Mouse (Mus musculus) WW6 (cell line): ENCODE measurements around the gene Smyd2.

Experiments used
- DNase-seq: peaks from one replicate; pipeline ENCODE4 v3.0.0-alpha.2; 2013; ENCODE audit warnings: low read depth, low spot score

Smyd2 gene

DNA sequence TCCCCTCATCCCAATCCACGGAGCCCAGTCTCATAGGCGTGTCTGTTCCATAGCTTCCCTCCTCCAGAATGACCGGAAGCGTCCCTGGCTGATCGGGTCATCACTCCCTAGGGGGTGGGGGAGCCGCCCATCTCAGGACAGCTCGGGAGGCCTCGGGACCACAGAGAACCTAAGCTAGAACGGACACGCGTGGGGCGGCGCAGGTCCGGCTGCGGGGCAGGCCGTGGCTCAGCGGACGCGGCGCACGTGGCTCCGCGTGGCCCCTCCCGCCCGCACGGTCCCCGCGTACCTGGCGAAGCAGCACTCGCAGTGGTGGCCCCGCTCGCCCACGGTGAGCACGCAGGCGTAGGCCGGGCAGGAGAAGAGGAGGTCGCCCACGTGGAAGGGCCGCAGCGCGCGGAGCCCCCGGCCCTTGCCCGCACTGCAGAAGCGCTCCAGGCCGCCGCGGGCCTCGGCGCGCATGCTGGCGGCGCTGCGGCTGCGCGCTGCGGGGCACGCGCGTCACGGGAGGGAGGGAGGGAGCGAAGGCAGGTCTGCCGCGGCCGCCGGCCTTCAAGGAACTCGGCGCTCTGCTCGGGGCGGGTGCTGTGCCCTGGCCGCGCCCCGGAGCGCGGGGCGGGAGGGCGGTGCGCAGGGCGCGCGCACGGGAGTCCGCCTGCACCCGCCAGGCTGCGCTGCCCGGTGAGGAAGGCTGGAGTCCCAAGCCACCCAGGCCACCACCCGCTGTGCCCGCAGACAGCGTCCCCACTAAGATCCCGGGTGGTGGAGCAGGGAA, at the start of gene Smyd2:
Gene Smyd2 (minus strand): TSS at position 546 of the 775 bp plus-strand sequence.
- DNase-seq, result no peak

DNA sequence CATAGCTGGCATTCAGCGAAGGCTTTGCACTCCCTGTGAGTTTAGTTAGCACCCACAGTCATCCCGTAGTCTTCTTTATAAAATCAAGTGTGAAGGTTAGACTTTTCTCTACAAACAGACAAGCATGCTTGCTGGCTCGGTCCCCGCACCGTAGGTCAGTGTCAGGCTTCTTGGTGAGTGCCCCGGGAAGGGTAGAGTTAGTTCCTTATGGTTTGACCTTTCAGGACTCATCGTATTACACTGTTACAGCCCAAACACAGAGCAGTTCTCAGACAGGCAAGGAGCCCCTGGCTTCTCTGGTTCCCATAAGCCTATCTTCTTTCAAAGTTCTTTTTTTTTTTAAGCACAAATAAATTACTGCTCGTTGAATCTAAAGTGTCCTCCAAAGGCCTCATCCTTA, 48.2 kb upstream of the Smyd2 start:
- DNase-seq, result no peak

DNA sequence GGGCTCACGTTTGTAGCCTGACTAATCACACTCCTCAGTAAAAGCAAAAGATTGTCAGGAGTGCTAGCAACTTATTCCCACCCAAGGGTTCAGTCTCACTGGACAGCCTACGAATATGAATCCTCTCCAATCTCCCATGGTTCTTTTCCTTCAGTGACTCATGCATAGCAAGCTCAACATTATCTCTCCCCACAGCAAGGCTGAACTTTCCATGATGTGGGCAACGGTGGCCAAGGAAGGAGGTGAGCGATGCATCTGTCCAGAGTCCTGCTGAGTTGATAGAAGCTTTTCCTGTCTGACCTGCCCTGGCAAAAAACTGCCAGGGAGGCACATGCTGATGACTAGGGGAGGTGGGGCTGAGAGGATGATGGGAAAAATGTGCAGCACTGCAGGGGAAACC, 45.9 kb upstream of the Smyd2 start:
- no peak for DNase-seq

DNA sequence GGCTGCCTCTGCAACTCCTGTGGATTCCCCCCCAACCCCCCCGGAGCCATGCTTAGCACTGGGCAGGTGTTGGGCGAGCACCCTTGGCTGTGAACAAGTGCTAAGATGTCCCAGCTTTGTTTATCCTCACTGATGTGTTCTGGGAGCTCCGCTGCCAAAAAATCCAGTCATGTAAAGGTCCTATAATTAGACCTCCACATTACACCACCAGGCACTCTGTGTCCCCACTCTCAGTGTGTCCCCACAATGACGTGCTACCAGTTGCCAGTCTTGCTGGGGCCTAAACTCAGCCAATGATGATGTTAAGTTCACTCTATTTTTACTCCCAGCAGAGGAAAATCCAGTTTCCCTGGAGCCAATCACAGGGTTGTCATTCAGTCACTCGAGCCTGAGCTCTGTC, 38.3 kb upstream of the Smyd2 start:
- no peak for DNase-seq

DNA sequence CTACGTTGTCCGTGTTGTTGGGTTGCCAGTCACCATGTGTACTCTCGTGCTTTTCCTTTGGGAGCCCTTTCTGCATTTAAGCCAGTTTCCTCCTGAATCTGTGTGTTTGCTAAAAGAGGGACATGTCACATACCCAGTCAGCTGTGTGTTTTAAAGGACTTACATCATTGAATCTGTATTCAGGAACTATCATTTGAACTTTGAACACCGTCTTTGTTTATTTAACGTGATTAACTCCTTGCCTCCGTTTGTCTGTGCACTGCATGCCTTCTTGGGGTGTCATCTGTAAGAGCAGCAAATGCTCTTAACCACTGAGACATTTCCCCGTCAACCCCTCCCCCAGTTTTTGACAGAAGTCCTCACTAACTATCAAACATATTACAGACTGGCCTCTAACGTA, 37.6 kb upstream of the Smyd2 start:
- DNase-seq, result no peak

DNA sequence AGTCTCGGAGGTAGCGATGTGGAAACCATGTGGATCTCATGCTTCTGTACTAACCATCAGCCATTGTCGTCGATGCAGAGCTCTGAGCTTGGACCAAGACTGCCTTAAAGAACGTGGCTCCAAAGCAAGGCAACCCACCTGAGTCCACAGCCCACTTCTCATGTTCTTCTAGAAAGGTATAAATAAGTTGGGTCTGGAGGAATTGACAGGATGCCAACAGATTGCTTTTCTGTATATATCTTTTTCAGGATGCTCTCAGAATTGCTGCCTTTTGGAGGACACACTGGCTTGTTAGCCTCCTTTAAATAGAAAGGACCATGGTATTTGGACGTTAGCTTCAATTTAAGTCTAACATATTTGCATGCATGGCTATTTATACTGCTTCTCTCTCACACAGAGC, 29.7 kb upstream of the Smyd2 start:
- DNase-seq, result no peak

DNA sequence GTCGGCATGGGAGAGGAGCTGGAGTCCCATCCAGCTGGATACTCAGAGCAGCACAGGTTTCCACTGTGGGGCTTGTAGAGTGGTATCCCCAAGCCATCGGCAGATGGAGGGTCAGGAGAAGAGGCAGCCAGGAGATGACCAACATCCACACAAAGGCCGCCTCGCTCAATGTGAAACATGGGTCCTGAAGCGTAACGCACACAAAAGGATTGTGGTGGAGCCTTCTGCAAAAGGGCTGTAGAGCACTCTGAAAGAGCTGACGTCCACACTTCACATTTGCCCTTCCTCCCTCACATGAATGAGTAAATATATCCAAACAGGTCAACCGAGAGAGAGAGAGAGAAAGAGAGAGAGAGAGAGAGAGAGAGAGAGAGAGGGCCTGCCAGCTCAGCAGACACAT, 25.2 kb upstream of the Smyd2 start:
- DNase-seq, result no peak

DNA sequence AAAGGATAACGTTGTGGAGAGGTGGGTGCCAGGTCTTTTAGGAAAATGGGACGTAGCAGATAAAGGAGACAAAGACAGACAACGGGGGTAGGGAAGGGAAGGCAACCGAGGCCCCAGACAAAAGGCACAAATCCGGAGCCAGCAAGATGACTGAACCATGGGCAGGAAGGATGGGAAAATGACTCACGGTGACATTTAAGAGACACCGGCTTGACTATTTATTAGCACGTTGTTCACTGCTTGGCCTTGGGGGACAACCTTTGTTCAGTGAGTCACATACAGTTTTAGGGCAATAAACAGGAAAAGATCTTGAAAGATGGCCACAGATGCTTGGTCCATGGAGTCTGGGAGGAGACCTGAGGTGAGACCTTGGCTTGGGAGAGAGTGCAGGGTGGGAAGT, 24.0 kb upstream of the Smyd2 start:
- no peak for DNase-seq

DNA sequence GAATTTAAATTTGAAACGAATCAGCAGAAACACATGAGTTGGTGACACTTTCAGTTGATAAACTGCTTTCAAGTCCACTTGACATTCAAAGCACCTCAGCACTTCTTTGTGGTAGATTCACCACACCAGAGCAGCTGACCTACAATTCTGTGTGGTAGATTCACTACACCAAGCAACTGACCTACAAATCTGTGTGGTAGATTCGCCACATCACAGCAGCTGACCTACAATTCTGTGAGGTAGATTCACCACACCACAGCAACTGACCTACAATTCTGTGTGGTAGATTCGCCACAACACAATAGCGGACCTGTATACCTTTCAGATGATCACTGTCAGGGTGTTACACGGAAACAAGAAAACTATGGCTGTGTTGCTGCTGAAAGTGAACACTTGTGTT, 19.6 kb upstream of the Smyd2 start:
- DNase-seq, result no peak

DNA sequence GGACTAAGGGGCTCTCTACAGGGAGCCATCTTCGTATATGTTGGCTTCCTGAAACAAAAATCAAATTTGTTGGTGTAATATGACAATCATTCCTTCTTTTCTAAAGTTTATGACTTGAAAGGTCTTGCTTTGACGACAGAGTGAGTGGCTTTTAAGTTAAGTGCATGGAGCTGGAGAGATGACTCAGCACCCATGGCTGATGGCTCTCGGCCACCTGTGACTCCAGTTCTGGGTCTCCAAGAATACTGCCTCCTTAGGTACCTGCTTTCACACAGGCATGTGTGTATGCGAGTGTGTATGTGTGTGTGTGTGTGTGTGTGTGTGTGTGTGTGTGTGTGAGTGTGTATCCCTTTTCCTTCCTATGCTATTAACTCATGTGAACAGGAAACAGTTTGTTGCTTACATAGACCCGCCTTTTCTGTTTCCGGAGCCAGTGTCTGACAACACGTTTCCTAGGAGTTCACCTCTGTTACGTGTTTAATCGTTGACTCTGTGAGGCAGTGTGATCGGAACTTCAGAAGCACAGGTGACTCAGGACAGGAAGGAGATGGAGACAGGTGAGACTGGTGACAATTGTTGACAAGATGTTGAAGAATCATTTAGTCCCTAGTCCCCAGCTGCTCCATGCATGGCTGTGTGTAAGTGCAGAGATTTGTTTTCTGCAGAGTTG, 14.4 kb upstream of the Smyd2 start:
- DNase-seq, result no peak

DNA sequence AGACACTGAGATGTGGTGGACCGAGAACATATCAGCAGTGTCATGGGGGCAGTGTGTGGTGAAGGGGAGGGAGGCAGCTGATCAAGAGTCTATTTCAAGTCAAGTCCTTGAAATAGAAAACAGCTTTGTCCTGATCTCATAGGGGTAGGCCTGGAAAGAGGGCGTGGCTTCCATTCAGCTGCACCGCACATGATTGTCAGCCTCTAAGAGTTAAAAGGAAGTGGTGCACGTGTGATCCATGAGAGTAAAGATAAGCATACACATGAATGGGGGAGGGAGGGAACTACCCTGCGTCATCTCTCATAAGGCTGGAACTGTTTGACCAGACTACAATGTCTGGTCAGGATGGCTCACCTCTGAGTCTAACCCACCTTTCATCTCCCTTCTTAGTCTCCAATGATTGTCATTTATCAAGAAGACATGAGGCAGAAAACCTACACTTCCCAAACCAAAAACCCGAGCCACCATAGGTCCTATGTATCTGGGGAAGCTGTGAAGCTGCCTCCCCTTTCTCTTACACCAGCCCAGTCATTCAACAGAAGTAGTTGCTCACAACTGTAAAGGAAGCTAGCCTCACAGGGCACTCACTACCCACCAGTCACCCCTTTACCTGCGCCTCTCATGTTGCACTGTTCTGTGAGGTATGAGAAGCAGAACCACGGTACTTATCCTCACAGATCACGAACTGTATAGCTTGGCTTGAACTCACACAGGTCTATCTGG, 11.5 kb upstream of the Smyd2 start:
- no peak for DNase-seq

DNA sequence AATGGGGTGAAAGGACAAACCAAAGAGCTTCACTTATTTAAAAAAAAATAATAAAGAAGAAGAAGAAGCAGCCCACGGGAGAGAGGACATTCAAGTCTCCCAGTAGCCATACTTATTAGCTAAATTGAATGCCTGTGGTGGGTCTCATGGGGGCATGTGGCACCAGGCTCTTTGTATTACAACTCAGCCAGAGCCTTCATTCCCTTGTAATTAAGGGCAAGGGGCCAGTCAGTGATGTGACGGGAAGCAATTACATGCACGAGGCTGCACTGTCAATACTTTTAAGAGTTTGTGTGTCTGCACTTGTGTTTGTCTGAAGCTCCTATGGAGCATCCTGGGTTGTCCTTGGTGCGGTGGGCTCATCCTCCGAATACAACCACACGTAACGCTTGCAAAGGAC, 10.8 kb upstream of the Smyd2 start:
- no peak for DNase-seq

DNA sequence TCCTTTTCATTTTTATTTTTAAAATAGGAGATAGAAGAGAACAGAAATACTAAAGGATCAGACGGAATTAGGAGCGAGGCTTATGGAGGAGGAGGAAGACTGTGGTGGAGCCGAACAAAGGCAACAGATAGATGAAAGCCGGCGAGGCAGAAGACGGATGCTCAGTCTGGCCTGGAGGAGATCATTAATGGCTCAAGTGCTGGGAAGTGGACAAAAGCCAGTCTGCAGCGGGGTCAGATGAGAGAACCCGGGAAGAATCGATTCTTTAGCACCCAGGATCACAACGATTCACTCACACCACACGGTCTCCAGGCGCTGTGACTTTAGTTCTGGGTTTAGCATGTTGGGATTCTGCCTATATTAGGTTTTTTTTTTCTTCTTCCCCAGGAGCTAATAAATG, 10.0 kb upstream of the Smyd2 start:
- no peak for DNase-seq

DNA sequence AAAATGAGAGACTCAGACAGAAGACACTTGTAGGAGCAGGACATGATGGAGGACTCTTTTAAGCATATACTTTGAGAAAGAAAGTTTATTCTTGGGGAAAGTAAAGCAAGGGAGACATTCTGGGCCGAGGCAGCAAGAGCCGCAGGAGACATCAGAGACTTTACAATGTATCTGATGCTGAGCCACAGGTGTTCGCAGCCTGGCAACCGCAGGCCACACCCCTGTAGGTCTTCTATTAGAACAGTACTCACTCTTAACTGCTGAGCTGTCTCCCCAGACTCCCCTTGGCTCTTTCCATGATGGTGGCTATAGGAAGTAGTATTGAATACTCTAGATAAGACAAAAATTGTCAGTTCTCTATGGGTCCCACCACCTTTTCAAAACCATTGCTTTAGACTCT, 7.7 kb upstream of the Smyd2 start:
- DNase-seq, result no peak

DNA sequence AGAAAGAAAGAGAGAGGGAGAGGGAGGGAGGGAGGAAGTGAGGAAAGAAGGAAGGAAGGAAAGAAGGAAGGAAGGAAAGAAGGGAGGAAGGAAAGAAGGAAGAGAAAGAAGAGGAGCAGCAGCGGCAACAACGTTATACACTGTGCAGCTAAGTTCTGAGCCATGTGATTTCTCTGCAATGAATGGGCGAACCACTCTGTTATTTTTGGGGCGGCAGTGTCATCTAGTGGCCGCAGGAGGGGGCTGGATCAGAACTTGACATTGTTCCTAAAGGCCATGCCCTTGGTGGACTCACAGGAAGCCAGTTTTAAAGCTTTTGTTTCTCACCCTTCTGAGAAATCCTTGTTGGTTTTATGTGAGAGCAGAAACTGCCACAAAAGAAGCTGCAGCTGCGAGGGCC, 5.5 kb upstream of the Smyd2 start:
- DNase-seq, result no peak

DNA sequence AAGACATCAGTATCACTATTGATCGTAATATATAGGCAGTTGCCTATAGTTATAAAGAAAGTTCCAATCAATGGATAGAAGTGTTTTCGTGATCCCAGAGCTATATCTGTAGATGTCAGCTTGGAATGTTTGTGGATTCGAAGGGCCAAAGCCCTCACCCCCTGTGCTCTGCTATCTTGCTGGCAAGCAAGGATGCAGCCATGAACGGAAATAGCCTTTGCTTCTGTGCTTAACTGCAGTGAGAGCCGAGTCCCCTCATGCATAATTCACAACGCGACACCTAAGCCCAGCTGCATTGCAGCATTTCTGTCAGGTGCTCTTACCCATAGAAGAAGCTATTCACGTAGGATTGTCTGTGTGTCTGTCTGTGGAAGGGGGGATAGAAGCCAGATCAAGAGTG, 4.1 kb upstream of the Smyd2 start:
- DNase-seq, result no peak

DNA sequence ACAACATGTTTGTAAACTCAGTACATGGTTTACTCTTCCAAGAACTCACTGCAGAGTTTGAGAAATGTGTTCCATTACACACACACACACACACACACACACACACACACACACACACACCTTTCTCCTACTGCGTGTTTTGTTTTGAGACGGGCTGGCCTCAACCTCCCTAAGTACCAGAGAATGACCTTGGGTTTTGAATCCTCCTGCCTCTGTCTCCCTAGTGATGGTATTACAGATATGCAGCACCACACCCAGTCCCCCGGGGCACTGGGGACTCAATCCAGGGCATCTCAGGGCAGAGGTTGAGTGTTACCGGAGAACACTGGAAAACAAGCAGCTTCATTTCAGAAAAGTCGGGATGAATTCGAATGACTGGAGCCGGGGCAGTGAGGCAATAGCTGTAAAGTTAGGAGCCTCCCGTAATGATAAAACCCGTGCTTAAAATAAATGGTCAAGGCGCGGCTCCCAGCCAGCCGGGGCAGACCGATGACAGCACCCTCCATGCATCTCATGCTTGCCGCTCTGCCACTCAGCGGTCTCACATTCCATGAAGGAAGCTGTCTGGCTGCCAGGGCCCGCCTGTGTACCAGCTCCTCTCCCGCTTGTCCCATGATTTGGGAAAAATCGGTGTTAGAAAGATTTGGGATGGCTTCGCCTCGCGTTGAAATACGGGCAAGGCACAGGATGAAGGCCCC, 1.9 kb upstream of the Smyd2 start:
- DNase-seq, result no peak

DNA sequence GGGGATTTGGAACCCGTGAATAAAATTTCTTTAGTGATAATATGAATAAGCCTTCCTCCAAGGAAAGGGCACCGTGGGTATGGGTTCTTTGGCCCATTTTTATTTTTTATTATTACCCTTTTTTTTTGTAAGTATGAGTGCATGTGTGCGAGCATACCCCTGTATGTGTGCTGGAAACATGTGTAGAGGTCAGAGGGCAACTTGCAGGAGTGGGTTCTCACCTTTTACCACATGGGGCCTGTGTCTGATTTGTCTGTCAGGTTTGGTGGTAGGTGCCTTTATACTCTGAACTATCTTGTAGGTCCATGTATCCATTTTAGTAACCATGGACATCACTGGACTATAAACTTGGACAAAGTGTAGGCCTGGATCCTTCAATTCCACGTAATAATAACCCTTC, 994 bp upstream of the Smyd2 start:
- DNase-seq, result no peak

DNA sequence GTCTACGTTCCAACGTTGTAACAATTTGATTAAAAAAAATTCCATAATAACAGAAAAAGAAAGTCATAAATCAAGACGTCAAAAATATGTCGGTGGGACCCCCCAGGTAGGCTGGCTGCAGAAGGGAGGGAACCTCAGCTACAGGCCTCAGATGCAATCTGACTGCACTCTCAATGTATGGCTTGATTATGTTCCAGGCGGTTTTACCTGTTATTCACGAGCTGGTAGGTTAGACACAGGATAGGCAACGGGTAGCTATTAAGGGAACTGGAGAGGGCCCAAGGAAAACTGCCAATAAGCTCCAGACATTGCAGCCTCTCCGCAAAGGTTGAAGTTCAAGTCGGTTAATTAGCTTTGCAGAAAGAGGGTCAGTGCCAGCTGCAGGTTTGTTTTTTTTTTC, 558 bp upstream of the Smyd2 start:
- no peak for DNase-seq

DNA sequence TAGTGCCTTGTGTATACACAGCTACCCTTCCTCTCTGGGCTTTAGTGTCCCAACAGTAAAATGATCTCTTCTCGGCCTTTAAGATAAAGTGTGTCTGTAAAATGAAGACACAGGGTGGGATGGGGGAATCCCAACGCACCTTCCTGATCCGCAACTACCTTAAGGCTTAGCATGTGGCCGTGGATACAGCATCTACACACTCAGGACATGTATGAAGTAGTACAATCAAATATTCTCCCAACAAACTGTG, 670 bp downstream of the Smyd2 start:
- no peak for DNase-seq

DNA sequence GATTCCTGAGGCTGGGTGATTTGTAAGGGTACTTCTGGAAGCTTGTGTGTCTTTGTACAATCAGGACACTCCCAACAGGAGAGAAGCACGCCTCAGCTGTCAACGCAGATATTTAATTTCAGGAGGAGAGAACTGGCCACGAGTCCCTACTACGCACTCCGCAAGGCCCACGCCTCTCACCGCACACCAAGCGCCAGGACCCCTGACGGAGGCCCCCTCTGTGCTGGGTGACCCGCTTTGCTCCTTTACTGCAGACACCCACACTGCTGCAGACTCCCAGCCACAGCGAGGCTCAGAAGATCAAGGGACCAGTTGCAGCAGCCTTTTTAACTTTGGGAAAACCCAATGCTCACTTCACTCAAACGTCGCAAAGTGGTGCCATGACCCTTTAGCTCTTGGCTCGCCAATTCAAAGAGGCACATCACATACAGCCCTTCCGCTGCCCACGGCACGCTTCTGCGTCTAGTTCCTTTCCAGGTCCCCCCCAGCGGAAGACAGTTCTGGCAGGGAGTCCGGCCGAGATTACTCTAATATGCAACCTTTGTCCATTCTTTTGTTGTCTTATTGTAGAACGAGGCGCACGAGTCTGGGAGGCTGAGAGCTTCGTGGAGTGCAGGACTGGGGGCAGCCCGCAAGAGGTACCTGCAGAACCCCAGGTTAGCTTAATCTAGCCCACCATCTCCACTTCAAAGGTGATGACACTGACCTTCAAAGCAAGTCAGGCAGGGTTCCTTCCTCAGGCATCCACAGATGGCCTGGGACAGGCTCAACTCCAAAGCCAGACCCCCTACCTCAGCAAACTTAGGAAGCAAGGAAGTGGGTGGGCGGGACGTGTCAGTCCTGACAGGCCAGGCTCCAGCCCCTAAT, 1.2 kb downstream of the Smyd2 start:
- DNase-seq, result no peak

DNA sequence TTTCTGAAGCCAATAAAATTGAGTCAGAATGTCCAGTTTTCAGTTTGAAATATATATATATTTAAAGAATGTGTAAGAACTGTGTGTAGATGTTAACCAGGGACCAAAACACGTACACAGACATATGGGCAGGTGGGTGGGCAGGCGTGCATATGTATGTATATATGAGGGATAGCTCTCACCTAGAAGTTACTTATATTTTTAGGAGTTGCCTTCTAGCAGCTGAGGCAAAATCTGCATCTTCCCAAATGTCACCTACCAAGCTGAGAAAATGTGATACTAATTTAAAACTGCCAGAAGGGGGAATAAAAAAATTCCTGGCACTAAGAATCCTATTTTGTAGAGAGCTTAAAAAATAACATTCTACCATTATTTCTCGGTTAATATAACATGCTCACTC, 2.4 kb downstream of the Smyd2 start:
- no peak for DNase-seq
